Mouse (Mus musculus) gonadal fat pad, adult 2 months (tissue): ENCODE data around the gene Sash1. TPM values are rescaled to one million over a fixed set of nuclear protein-coding genes. Genes with fewer than 3 reads are reported as not detected.

Source experiments
- DNase-seq: peaks from one replicate; pipeline ENCODE4 v3.0.0-alpha.2; 2012; ENCODE audit warnings: low read depth
- polyA plus RNA-seq: library from polyadenylated mRNA; depleted of rRNA; stranded (reverse); fragments of >200 nt; gene quantifications from 2 replicates; pipeline ENCODE4 v1.2.3, GENCODE M21; 2012

Gene Sash1
- polyA plus RNA-seq, 1 experiment: 21.4 TPM

DNA sequence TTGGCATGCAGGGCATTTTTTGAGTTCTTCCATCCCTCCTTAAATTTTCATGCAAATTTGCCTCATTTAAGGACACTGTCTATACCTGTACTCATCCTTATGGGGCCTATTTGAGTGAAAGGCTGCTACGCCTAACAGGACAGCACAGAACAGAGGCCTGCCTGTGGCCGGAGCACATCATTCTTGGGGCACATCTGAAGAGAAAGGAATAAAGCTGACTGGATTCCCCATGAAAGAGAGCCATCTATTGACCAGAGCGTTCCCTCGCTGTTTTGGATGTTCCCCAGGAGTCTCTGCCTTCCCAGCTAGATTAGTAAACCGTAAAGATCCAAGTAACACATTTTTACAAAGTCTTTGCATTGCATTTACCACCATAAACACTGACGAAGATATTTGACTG is 203.5 kb downstream of the Sash1 start:
- no peak for DNase-seq

DNA sequence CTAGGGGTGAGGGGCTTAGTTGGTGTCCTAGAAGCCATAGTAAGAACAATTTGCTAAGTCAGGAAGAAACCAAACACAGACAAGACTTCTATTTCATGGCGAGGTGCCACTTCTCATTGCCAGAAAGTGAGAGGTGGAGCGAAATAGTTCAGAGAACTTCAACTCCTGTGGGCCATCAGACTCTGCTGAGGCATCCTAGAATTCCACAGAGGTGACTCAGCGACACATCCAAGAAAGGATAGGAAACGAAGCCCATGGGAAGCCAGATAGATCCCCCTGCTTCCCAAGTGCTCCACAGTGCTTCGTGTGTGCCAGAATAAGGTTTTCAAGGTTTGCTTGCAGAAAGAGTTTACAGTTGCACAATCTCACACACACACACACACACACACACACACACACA is 209.1 kb downstream of the Sash1 start:
- DNase-seq: no peak
